Mouse (Mus musculus): ENCODE measurements around the gene Rer1. TPM values are rescaled to one million over a fixed set of nuclear protein-coding genes. Genes with fewer than 3 reads are reported as not detected.

Rer1 gene
- polyA plus RNA-seq (2016; fragmentation: Nextera tagmentation; extraction: Ambion mirVana): 133 and 137 TPM in 2 replicates

DNA sequence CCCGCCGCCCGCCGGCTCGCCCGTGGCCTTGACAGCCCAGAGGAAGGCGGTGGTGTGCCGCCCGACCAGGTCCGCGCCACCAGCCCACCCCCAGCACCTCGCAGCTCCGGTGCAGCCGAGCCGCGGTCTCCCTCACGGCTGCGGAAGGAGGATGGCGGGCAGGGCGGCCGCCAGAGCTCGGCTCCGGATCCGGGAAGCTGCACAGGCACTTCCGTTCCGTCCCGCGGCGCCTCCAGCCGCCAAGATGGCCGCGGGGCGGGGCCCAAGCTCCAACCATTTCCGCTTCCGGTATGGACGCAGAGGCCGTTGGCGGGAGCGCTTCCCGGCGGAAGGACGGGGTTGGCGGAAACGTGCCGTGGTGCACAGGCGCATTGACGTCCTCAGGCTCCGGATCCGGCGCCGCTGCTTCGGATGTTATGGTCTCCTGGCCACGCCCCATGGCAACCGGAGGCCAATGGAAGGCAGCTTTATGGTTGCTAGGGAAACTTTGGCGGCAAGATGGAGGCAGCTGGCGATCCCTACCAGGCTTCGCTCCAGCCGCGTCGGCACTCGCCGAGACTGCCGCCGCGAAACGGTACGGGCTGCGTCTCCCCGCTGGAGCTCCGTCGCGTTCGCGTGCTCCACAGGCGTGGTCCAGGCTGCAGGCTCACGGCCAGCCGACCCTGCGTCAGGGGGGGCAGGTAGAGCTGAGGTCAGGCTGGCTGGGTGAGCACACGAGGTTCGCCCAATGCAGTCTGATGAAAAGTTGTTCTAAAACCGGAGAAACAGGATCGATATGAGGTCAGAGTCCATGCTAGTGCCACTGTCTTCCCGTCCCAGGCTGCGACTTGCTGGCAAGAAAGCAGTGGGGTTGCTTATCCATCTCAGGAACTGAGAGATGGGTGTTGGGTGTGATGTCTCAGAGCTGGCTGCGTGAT lies at the start of gene Rer1, which contains the start of gene Morn1:
TSS of gene Rer1 (minus strand) at position 275 of the 917 bp plus-strand sequence.
TSS of gene Morn1 (plus strand) at position 470 of the 917 bp plus-strand sequence.
- WGBS: under 1% methylated on average over 74 of the region's 85 CpGs
- DNase-seq (ENCODE audit: extremely low spot score, low spot score): peak; percentile 100
- Histone ChIP-seq H3K27me3 (ENCODE audit: poor library complexity, severe bottlenecking) (no peaks in the 10 kb centered on the region), H3K27ac (peak within 1 kb of the TSS; percentile 94), H3K9me3 (no peaks in the 10 kb centered on the region), H3K36me3 (replicated peaks) (peaks cover 55% of the 10 kb centered on the region), H3K4me1 (peaks cover 41% of the 10 kb centered on the region), H3K4me3 (peak within 1 kb of the TSS; percentile 99)

DNA sequence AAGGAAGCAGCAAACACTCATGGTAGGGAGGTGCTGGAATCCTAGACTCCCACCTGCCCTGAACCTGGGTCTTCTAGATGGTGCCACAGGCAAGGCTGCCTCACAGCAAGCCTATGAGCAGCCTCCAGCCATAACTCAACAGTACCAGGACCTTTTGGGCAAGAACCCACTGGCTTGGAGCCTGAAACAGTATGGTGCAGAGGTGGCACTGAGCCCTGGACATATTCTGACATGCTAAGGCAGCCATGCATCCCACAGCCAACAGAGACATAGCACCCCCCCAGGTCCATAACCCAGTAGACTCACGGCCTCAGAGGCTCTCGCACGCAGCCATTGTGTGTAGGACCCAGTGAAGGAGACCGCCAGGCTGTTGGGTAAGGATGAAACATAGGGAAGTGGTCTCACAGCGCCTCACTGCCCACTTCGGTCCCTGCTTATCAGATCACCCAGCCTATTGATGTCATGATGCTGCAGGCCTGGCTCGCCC lies 48.5 kb upstream of the Rer1 start:
- peaks cover 64% of the 10 kb centered on the region for H3K4me1 ChIP-seq
- DNase-seq (ENCODE audit: extremely low spot score, low spot score): no peak
- H3K27me3 ChIP-seq (ENCODE audit: poor library complexity, severe bottlenecking): no peaks in the 10 kb centered on the region
- 87% methylated on average over 7 of the region's 7 CpGs for WGBS
- H3K36me3 ChIP-seq (replicated peaks): no peaks in the 10 kb centered on the region
- H3K4me3 ChIP-seq: no peak overlapping the region
- H3K9me3 ChIP-seq: no peaks in the 10 kb centered on the region
- H3K27ac ChIP-seq: peak overlapping the region; percentile 76

DNA sequence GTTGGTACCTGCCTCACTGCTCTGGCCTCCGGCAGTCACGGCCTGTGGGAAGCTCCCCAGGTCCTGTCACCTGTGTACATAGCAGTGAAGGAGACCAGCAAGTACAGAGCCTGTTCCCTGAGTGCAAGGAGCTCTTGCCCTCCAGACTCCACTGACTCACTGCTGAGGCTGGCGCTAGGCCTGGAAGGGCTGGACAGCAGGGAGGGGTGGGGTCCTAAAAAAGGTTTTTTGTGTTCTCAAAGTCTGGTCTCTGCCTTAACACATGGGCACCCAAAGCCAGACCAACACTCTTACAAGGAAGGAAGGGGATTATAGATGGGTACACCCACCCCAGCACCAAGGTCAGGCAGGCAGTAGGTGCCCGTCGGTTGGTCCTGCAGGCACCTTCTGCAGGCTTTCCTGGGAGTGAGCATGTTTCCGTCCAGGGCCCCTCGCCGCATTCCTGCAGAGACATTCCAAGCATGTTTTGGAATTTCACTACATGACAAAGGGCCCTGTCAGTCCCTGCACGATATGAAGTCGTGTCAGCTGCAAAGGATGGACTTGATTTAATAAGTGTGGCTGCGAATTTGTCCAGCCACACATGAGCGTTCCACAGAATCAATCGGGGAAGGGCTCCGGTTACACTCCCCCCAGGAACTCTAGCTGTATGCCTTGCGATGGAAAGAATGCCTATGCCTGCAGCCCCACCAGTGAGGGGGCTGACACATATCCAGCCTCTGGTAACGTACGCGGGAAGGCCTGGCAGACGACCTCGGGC lies 47.7 kb upstream of the Rer1 start:
- Histone ChIP-seq H3K27me3 (ENCODE audit: poor library complexity, severe bottlenecking) (no peaks in the 10 kb centered on the region), H3K9me3 (no peaks in the 10 kb centered on the region), H3K36me3 (replicated peaks) (no peaks in the 10 kb centered on the region), H3K4me3 (0 out of 2 replicates have a peak overlapping the region, but pooled peaks have one; percentile 14), H3K27ac (peak overlapping the region; percentile 76), H3K4me1 (peaks cover 64% of the 10 kb centered on the region)
- peak; percentile 45 for DNase-seq (ENCODE audit: extremely low spot score, low spot score)
- WGBS: 58% methylated on average over 20 of the region's 20 CpGs

DNA sequence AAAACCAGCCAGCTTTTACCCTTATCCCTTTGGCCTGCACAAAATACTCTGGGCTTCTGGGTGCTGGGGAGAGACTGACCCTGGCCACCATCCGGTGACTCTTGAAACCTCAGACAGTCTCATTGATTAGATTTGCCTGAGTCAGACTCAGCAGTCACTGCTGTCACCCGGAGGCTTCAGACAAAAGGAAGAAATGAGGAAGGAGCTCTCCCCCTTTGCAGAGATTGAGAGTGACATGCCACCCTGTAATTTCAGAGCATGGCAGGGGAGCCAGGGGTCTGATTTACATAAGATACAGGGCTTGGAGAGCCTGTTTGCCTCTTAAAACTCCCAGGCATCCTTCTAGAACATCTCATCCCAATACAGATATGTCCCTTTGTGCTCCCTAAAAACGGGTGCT lies 47.0 kb upstream of the Rer1 start:
- H3K4me1 ChIP-seq: peaks cover 57% of the 10 kb centered on the region
- no peaks in the 10 kb centered on the region for H3K36me3 ChIP-seq (replicated peaks)
- WGBS: 49% methylated on average over 3 of the region's 3 CpGs
- peak overlapping the region; percentile 76 for H3K27ac ChIP-seq
- no peaks in the 10 kb centered on the region for H3K9me3 ChIP-seq
- no peak overlapping the region for H3K4me3 ChIP-seq
- DNase-seq (ENCODE audit: extremely low spot score, low spot score): no peak
- no peaks in the 10 kb centered on the region for H3K27me3 ChIP-seq (ENCODE audit: poor library complexity, severe bottlenecking)

DNA sequence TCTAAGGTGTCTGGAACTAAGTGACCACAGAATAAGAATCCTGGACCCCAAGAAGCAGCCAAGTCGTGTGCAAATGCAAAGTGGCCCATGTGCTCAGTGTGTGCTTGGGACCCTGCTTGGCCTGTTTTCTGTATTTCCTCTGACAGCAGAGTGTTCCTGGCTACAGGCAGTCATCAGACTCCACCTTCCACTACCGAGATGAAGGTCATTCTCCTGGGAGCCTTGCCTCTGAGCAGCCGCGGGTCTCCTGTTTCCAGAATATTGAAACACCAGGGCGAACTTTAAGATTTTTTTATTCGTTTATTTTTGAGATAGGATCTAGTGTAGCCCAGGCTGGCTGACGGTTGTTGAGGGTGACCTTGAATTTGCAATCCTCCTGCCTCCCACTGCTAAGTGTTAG lies 44.4 kb upstream of the Rer1 start:
- WGBS: 90% methylated on average over 7 of the region's 7 CpGs

DNA sequence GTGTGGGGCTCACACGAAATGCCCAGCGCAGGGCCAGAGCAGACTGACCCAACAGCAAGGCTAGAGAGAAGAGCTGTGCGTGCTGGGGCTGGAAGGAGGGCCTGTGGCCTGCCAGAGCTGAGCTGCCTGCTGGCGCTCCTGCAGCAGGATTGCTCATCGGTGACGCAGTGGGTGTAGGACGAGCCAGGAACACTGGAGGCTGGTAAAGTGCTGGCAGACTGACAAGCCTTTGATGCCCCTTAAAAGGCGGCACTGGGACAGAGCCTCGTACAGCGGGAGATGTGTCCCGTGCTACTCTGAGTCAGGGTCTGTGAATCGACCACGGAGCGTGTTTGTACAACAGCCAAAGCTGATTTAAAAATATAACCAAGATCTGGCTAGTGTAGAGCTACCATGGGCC lies 43.8 kb upstream of the Rer1 start:
- H3K4me3 ChIP-seq: no peak overlapping the region
- peaks cover 55% of the 10 kb centered on the region for H3K4me1 ChIP-seq
- DNase-seq (ENCODE audit: extremely low spot score, low spot score): no peak
- H3K9me3 ChIP-seq: no peaks in the 10 kb centered on the region
- 0 out of 2 replicates have a peak, but pooled peaks cover 3% of the 10 kb centered on the region for H3K27me3 ChIP-seq (ENCODE audit: poor library complexity, severe bottlenecking)
- no peaks in the 10 kb centered on the region for H3K36me3 ChIP-seq (replicated peaks)
- 90% methylated on average over 14 of the region's 14 CpGs for WGBS
- H3K27ac ChIP-seq: peak overlapping the region; percentile 32

More for the DNA sequence above, 44.4 kb upstream of the Rer1 start:
- Histone ChIP-seq H3K27ac (no peak overlapping the region), H3K9me3 (no peaks in the 10 kb centered on the region), H3K4me3 (no peak overlapping the region), H3K4me1 (peaks cover 55% of the 10 kb centered on the region), H3K36me3 (replicated peaks) (no peaks in the 10 kb centered on the region), H3K27me3 (ENCODE audit: poor library complexity, severe bottlenecking) (0 out of 2 replicates have a peak, but pooled peaks cover 3% of the 10 kb centered on the region)
- DNase-seq (ENCODE audit: extremely low spot score, low spot score): no peak

DNA sequence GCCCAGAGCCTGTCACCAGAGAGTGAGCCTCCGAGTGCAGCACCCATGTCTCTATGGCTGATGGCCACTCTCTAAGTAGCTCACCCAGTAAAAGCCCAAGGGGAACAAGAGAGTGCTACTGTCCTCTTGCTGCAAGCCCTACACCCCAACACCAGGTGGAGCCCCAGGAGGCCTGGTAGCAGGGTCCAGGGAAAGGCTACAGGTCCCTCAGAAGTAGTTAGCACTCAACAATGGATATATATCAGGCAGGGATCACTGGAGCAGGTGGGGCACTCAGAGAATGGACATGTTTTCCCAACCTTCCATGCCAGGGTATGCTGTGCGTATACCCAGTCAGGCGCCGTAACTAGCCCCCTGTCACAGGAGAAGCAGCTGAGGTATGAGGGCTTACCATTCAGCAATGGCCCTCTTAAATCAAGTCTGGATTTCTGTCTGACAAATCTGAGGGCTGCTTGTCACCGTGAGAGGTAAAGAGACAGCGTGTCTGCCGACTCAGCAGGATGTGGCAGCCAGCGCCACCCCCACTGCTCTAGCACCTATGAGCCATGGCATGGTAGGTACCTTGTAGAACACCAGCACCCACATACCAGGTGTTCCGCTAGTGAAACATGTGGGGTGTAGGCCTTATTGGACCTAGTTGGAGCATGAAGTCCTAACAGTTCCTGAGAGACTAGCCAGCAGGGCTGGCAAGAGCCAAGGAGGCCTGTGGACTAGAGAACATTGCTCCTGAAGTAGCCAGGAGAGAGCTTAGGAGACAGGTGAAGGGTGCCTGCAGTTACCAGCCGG lies 43.1 kb upstream of the Rer1 start:
- WGBS: 95% methylated on average over 10 of the region's 10 CpGs
- peak overlapping the region; percentile 32; the same call in 1 of the 2 replicates for H3K27ac ChIP-seq

DNA sequence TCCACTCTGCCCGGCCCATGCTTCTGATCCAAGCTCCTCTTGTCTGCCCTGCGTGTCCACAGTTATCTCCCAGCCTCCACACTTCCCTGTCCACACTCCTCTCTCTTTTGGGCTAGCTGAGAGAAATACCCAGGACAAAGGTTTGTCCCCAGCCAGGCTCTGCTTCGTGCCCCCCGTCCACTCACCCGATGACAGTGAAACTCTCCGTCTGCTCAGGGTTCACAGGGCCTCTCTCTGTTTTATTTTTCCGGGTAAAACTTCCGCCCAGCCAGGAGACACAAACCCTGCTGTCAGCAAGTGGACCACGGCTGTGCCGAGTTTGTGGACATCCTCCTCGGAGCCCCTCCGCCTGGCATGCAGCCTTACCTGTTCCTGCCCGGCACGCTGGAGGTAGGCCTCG lies 42.2 kb upstream of the Rer1 start:
- H3K4me1 ChIP-seq: peaks cover 50% of the 10 kb centered on the region

More for the DNA sequence above, 43.1 kb upstream of the Rer1 start:
- Histone ChIP-seq H3K4me1 (peaks cover 55% of the 10 kb centered on the region), H3K36me3 (replicated peaks) (no peaks in the 10 kb centered on the region), H3K9me3 (no peaks in the 10 kb centered on the region), H3K27me3 (ENCODE audit: poor library complexity, severe bottlenecking) (0 out of 2 replicates have a peak, but pooled peaks cover 3% of the 10 kb centered on the region), H3K4me3 (no peak overlapping the region)
- DNase-seq (ENCODE audit: extremely low spot score, low spot score): no peak

DNA sequence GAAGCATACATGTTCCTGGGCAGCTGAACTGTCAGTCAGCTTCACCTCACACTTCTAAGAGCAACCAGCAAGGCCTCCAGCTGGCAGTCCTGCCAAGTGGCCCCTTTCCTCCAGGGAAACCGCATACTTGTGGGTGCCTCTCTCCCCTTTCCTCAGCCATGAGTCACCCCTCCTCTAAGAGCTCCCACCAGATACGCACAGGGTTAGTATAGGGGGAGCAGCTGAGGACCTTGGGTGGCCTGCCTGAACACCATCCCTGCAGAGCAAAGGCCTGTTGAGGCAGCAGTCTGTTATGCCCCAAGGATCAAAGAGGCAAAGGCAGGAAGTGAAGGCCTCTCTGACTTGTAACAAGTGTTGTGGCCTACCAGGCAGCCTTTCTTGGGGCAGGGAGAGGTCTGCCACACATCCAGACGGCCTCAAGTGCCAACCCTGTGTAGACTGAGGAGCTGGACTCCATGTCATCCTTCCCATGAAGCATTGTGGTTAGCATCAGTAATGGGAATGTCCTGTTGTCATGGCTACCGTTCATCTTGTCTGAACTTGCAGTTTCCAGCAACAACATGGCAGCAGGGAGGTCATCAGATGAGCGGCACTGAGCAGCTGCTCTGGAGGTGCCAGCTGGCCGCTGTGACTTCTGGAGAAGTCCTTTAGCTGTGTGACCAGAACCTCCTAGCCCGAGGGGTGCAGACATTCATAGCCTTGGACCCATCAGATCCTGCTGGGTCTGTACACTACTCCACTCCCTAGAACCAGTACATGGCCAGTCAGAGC lies 40.6 kb upstream of the Rer1 start:
- Histone ChIP-seq H3K27me3 (ENCODE audit: poor library complexity, severe bottlenecking) (0 out of 2 replicates have a peak, but pooled peaks cover 3% of the 10 kb centered on the region), H3K36me3 (replicated peaks) (no peaks in the 10 kb centered on the region), H3K4me1 (peaks cover 50% of the 10 kb centered on the region), H3K27ac (peak overlapping the region; percentile 32), H3K4me3 (no peak overlapping the region), H3K9me3 (no peaks in the 10 kb centered on the region)
- no peak for DNase-seq (ENCODE audit: extremely low spot score, low spot score)
- WGBS: 83% methylated on average over 7 of the region's 7 CpGs

More for the DNA sequence above, 42.2 kb upstream of the Rer1 start:
- Histone ChIP-seq H3K9me3 (no peaks in the 10 kb centered on the region), H3K27ac (peak overlapping the region; percentile 6), H3K4me3 (no peak overlapping the region), H3K36me3 (replicated peaks) (no peaks in the 10 kb centered on the region), H3K27me3 (ENCODE audit: poor library complexity, severe bottlenecking) (0 out of 2 replicates have a peak, but pooled peaks cover 3% of the 10 kb centered on the region)
- 92% methylated on average over 15 of the region's 15 CpGs for WGBS
- DNase-seq (ENCODE audit: extremely low spot score, low spot score): no peak

DNA sequence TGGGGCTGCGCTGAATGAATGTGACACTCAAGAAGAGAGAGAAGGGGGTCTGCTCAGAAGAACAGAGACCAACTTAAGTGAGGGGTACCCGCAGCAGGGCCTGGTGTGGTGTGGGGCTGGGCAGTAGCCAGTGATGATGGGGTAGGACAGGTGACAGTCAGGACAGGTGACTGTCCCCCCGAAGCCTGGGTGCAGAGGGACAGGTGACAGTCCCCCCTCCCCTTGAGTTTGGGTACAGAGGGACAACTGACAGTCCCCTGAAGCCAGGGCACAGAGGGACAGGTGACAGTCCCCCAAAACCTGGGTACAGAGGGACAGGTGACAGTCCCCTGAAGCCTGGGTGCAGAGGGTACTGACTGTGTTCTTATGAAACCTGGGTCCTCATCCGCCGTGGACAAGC lies 40.0 kb upstream of the Rer1 start:
- no peaks in the 10 kb centered on the region for H3K9me3 ChIP-seq
- peaks cover 53% of the 10 kb centered on the region for H3K4me1 ChIP-seq
- H3K27me3 ChIP-seq (ENCODE audit: poor library complexity, severe bottlenecking): 0 out of 2 replicates have a peak, but pooled peaks cover 3% of the 10 kb centered on the region
- DNase-seq (ENCODE audit: extremely low spot score, low spot score): no peak
- 89% methylated on average over 5 of the region's 5 CpGs for WGBS
- H3K36me3 ChIP-seq (replicated peaks): no peaks in the 10 kb centered on the region
- H3K4me3 ChIP-seq: no peak overlapping the region
- peak overlapping the region; percentile 32 for H3K27ac ChIP-seq

DNA sequence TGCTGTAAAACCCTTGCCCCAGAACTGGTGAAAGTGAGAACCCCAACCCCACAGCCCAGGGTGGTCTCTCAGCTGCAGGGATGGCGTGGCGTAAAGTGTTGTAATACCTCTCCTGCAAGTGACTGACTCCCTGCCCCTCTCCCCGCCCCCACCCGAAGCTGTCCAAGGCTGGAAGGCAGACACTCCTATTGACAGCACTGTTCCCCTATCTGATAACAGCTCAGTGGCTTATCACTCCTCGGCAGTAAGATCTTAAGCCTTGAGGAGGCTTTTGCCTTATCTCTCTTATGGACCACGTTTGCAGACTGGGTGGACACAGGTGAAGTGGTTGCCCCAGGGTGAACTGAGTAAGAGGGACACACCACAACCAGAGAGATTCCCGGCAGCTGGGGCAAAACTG lies 39.1 kb upstream of the Rer1 start:
- WGBS: 61% methylated on average over 7 of the region's 7 CpGs
- no peak for DNase-seq (ENCODE audit: extremely low spot score, low spot score)
- no peak overlapping the region for H3K27ac ChIP-seq
- H3K36me3 ChIP-seq (replicated peaks): no peaks in the 10 kb centered on the region
- peaks cover 62% of the 10 kb centered on the region for H3K4me1 ChIP-seq
- 0 out of 2 replicates have a peak, but pooled peaks cover 3% of the 10 kb centered on the region for H3K27me3 ChIP-seq (ENCODE audit: poor library complexity, severe bottlenecking)
- H3K9me3 ChIP-seq: no peaks in the 10 kb centered on the region
- no peak overlapping the region for H3K4me3 ChIP-seq

Measured in forebrain, embryonic 10.5 days (tissue).